Mouse (Mus musculus): ENCODE measurements around the gene Crtc3. TPM values are rescaled to one million over a fixed set of nuclear protein-coding genes. Genes with fewer than 3 reads are reported as not detected.

The Crtc3 gene
- total RNA-seq, 2 experiments from 2014 or later, result 10.2 to 10.3 TPM

DNA sequence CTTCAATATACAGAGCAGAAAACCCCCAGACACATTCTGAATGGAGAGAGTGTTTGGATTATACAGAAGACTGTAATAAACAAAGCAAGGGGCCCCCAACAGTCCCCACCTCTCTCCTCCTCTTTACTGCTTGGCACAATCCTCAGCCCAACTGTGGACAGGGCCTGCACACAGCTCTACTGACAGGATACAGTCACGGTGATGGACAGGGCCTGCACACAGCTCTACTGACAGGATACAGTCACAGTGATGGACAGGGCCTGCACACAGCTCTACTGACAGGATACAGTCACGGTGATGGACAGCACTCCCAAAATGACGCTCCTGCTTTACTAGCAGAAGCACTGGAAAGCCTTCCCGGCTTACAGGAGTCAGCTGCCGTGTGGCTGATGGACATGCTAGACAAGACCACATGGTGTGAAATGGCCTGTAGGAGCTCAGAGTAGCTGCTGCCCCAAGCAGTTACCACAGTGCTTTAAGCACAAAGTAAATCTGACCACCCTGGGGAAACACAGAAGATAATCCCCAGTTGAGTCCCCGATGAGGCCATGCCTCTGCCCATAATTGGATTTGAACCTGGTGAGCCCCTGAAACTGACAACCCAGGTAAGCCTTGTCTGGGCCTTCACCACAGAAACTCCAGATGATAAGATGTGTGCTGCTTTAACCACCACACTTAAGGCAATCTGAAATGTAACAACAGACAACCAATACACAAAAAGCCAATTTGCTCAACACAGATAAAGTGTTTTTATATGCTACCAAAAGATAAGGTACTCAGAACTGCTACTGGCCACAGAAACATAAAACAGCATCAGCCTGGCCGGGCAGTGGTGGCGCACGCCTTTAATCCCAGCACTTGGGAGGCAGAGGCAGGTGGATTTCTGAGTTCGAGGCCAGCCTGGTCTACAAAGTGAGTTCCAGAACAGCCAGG is 42.3 kb downstream of the Crtc3 start:
- intact Hi-C loops (cut with DNase I), result no loop called here
- no peak for DNase-seq

DNA sequence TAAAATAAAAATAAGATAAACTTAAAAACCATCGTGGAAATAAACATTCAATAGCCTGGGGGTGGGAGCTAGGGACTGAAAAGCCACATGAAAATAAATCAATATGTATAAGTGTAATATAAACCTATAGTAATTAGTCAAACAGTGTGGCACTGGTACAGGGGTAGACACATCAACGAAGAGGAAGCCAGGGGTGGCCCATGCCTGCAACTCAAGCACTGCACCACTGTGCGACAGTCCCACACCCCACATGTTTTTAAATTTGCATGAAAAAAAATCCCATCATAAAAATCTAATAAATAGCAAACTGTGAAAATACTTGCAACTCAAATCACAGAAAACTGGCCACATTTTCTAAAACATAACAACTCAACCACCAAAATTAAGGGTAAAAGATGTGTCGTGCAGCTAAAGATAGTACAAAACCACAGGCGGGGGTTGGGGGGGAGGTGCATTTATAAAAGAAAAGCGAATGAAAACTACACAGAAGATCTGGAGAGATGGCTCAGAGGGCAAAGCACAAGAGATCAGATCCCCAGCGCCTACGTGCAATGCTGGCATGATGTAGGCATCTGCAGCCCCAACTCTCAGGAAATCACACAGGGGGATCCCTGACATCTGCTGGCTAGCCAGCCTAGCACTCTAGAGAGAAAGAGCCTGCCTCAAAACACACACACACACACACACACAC is 45.6 kb downstream of the Crtc3 start:
- intact Hi-C loops (cut with DNase I), result loop anchor here (5.0 kb wide), 1 partner anchor 44 kb away; the partner anchor contains the start of gene Crtc3
- no peak for DNase-seq

DNA sequence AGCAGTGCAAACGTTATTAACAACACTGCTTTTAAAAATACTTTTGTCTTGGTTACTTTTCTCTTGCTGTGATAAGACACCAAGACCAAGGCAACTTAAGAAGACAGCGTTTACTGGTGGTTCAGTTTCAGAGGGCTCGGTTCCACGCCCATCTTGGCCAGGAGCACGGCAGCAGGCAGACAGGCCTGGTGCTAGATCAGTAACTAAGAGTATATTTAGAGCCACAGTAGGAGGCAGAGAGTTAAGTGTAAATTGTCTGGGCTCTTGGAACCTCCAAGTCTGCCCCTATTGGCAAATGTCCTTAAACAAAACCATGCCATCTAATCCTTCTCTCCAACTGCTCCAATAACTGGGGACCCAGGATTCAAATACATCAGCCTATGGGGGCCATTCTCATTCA is 46.1 kb downstream of the Crtc3 start:
- DNase-seq, result peak in 1 of 2 experiments; percentile 49
- intact Hi-C loops (cut with DNase I), result loop anchor here (5.0 kb wide), 1 partner anchor 45 kb away; the partner anchor contains the start of gene Crtc3

DNA sequence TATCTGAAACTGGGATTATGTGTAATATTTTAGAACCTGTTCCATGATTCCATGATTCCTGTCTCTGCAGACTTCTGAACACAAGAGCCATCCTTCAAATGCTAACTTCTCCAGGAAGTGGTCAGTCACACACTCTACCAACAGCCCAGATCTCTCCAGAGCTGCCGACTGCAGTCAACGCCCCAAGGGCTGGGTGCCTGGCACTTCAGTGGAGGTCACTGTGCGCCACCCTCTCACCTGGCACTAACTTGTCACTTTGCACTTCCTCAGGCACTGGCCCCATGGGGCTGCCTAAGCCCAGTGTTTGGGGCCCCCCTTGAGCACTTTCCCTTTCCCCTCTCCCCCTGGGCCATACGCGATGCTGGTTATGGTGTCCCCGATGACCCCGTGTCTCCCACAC is 46.8 kb downstream of the Crtc3 start:
- no peak for DNase-seq
- intact Hi-C loops (cut with DNase I), result loop anchor here (5.0 kb wide), 1 partner anchor 45 kb away; the partner anchor contains the start of gene Crtc3

DNA sequence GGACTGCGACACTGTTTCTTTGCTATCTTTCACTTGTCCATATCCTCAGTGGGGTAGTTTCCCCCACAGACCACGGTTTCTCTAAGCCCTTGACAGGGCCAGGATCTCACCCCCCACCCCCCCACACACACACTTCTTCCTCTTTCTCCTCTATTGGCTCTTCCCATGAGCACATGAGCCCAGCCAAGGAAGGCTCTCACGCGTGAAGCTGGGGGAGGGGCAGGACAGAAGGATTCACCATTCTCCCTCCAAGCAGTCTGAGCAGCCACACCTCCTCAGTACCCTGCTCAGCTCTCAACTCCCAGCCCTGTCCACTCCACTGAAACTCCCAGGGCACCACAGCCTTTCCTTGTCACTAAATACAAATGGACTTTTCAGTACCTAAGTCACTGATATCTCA is 47.2 kb downstream of the Crtc3 start:
- no peak for DNase-seq
- intact Hi-C loops (cut with DNase I), result loop anchor here (5.0 kb wide), 1 partner anchor 46 kb away; the partner anchor contains the start of gene Crtc3

GRCm38 (mm10) chr7:80639981-80640380 is 48.7 kb downstream of the Crtc3 start:
- intact Hi-C loops (cut with DNase I), result loop anchor here (5.0 kb wide), 1 partner anchor 47 kb away; the partner anchor contains the start of gene Crtc3

GRCm38 (mm10) chr7:80638460-80638859 is 50.2 kb downstream of the Crtc3 start:
- intact Hi-C loops (cut with DNase I), result no loop called here
- DNase-seq, result no peak

More at GRCm38 (mm10) chr7:80639981-80640380, 48.7 kb downstream of the Crtc3 start:
- no peak for DNase-seq

DNA sequence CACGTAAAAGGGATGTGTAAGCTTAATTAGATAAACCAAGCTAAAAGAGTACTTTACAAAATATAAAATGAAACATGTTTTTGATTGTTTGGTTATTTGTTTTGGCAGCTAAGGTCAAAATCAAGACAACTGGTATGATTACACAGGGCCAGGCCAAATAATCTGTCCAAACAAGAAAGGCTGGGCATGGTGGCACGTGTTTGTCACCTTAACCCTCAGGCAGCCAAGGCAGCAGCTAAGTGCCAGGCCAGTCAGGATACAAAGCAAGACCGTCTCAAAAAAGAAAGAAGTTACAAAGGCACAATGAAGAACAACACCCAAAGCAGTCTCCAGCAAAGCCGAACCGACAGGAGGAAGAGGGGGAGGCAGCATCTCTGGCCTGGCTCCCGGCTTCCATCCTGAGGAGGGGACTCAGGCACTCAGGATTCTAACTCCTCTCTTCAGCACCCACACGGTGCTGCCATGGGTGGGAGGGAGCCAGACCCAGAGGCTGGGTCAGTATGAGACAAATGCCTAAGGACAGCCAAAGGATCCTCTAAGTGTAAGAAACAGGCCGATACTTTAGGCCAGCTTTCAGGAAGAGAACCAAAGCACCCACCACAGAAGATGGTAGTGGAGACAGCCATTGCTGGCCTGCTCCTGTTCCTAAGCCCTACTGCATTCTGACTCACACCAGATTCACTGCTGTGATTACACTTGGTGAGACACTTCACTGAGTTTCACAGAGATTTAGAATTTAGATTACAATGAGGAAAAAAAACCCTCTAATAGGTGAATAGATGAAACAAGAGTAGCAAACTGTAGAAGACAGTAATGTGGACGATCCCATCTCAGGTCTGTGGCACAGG is 51.5 kb downstream of the Crtc3 start:
- intact Hi-C loops (cut with DNase I), result no loop called here

DNA sequence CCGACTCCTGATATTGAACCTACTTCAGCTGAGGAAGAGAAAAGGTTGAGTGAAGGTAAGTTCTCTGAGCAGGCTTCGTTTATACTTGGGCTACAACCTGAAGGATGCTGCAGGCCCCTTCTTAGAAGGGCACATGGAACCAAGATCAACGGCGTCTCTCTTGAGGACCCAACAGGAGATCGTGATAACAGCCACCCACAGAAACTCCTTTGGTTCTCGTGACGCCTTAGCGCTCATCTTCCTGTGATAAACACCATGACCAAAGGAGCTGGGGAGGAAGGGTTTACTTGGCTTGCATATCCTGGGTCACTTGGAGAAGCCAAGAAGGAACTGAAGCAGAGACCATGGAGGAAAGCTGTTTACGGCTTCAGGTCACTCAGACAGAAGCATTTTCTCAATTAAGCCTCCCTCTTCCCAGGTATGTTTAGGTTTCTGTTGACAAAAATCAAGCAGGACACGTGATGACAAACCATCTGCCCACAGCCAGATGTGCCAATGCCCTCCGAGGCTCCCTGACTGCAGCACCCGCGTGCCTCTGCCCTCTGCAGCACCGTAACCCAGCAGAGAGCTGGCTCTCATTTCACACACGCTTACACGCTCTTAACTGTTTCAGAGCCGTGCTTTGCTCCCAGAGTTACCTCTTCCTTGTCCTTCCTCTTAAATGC is 52.3 kb downstream of the Crtc3 start:
- intact Hi-C loops (cut with DNase I), result no loop called here
- no peak for DNase-seq

More for the DNA sequence above, 51.5 kb downstream of the Crtc3 start:
- no peak for DNase-seq

- DNase-seq, result no peak
- intact Hi-C loops (cut with DNase I), result no loop called here
Measured at GRCm38 (mm10) chr7:80635866-80636265, 52.8 kb downstream of the Crtc3 start.

DNA sequence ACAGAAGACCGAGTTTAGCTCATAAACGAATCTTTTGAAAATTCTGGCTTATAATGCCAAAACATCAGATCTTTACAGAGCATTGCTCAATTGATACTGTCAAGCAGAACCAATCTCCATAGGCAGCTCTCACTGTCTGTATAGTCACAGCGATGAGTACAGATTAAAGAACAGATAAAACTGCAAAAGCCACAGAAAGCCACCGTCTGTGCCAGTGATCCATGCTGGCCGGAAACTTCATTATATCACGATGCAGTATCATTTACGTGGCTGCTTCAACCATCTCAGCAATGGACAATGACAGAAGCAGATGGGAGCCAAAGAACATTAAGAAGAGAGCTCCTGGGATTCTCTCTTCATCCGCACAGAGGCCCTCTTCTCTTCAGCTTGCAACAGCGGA is 53.9 kb downstream of the Crtc3 start:
- intact Hi-C loops (cut with DNase I), result no loop called here
- DNase-seq, result no peak

DNA sequence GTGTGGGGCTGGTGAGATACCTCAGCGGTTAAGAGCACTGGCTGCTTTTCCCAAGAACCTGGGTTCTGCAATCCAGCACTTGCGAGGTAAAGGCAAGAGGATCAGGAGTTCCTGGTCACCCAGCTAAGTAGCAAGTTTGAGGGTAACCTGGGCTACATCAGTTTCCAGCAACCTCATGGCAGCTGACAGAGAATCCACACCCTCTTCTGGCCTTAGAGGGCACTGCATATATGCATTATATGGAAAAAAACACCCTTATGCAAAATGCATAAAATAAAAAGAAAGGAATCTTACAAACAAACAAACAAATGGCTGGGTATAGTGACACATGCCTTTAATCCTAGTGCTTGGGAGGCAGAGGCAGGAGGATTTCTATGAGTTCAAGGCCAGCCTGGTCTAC is 55.0 kb downstream of the Crtc3 start:
- intact Hi-C loops (cut with DNase I), result no loop called here
- DNase-seq, result no peak

GRCm38 (mm10) chr7:80631993-80632392 is 56.7 kb downstream of the Crtc3 start:
- intact Hi-C loops (cut with DNase I), result no loop called here
- DNase-seq, result no peak

DNA sequence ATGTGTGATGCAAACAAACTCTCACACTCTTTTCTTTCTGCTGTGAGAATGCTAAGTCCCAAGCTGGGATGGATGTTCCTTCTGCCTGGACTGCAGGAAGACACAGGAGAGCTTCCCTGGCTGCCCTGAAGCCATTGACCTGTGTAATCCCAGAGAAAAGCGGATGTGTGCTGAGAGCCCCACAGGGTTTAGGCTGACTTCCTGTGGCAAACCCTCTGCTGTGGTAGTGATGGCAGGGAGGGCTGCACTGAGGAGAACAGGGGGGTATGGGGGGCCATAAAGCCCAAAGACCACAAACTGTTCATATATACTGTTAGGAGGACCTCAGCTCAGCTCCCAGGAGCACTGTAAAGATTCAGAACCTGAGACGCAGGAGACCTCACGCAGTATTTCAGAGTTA is 57.3 kb downstream of the Crtc3 start:
- intact Hi-C loops (cut with DNase I), result no loop called here
- DNase-seq, result no peak

DNA sequence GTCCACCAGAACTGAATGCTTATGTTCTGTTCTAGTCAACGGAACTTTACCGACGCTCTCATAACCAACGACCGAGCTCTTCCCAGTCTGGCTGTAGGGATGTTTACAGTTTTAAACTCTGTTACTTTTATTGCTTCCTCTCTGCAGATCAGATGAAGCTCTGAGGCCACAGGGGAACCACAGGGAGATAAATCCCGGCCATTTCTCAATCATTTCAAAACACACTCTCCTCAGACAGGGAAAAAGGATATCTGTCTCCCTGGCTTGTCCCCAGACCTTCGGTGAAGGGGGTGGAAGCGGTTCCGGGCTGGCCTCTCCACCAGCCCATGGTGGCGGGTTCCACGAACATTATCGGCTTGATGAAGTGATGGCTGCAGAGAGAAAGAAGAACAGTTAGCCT is 59.3 kb downstream of the Crtc3 start:
- DNase-seq, result no peak
- intact Hi-C loops (cut with DNase I), result no loop called here

GRCm38 (mm10) chr7:80628708-80629183 is 59.9 kb downstream of the Crtc3 start:
- intact Hi-C loops (cut with DNase I), result no loop called here
- DNase-seq, result peak in 1 of 2 experiments; percentile 39

GRCm38 (mm10) chr7:80626943-80627342 is 61.7 kb downstream of the Crtc3 start:
- intact Hi-C loops (cut with DNase I), result no loop called here
- DNase-seq, result no peak

- DNase-seq, result no peak
- intact Hi-C loops (cut with DNase I), result no loop called here
Measured at GRCm38 (mm10) chr7:80625841-80626240, 62.8 kb downstream of the Crtc3 start.

GRCm38 (mm10) chr7:80623276-80623675 is 65.4 kb downstream of the Crtc3 start:
- no peak for DNase-seq
- intact Hi-C loops (cut with DNase I), result no loop called here

- intact Hi-C loops (cut with DNase I), result no loop called here
Measured at GRCm38 (mm10) chr7:80616096-80616495, 72.6 kb downstream of the Crtc3 start.

More at GRCm38 (mm10) chr7:80616096-80616495, 72.6 kb downstream of the Crtc3 start:
- DNase-seq, result no peak

Data from gastrocnemius, postnatal 36 days (tissue).